Mouse (Mus musculus) olfactory bulb, adult 2 months (tissue): Measurements from ENCODE around the gene Cep41.

Experiments
- CTCF ChIP-seq: fragments of 200-500 bp; IDR thresholded peaks from 2 replicates; pipeline ENCODE4 v1.5.1; 2012; ENCODE audit warnings: low read depth, mild to moderate bottlenecking, low read length, moderate library complexity; ENCODE audit not compliant: insufficient read depth
- POLR2A ChIP-seq: fragments of 200-500 bp; IDR thresholded peaks from 2 replicates; pipeline ENCODE4 v1.6.1; 2012; ENCODE audit warnings: mild to moderate bottlenecking, low read depth, low read length, moderate library complexity; ENCODE audit not compliant: insufficient read depth

DNA sequence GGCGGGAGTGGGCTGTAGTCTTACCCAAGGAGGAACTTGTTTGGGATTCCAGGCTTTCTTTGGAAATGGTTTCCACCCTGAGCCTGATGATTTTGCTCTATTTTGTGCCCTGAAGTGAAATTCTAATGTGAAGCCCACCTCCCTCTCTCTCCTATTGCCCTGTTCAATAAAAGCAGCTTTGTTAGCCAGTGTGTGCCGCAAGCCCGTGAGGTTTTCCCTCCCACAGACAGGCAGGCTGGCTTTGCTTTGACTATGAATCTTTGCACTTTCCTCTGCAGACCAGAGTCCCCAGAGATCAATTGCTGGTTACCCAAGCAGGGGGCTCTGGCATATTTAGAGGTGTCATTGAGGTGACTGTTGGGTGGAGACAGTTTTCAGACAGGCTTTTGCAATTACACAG lies 49.1 kb downstream of the Cep41 start:
- TF ChIP-seq CTCF: no peak
- TF ChIP-seq POLR2A: no peak
